Mouse (Mus musculus): ENCODE results near the gene C2cd2.

GRCm38 (mm10) chr16:97940471-97940973, 21.9 kb downstream of the C2cd2 start:
- TF ChIP-seq CTCF (IDR thresholded peaks at IDR 0.05; ENCODE audit: extremely low read depth, insufficient read depth, low read length) (no peak), POLR2A (IDR thresholded peaks at IDR 0.05; ENCODE audit: extremely low read depth, insufficient read depth, low read length) (no peak)
